Mouse (Mus musculus): Measurements from ENCODE around the gene U2af1. TPM values are rescaled to one million over a fixed set of nuclear protein-coding genes. Genes with fewer than 3 reads are reported as not detected.

U2af1 gene
- polyA plus RNA-seq, 1 experiment = 10.8 TPM

GRCm38 (mm10) chr17:31607256-31607951 is 51.3 kb downstream of the U2af1 start:
- Histone ChIP-seq H3K27me3 (ENCODE audit: control insufficient read depth) (no peaks in the 10 kb centered on the region), H3K9me3 (ENCODE audit: control insufficient read depth, low read length) (no peaks in the 10 kb centered on the region), H3K4me3 (replicated peaks) (no peak overlapping the region), H3K4me1 (ENCODE audit: control insufficient read depth) (no peaks in the 10 kb centered on the region), H3K36me3 (ENCODE audit: control insufficient read depth) (peaks cover 40% of the 10 kb centered on the region)
- no peak for TF ChIP-seq GATA1 (IDR thresholded peaks at IDR 0.05; ENCODE audit: low read length)

- Histone ChIP-seq H3K4me1 (ENCODE audit: control insufficient read depth) (no peaks in the 10 kb centered on the region), H3K4me3 (replicated peaks) (no peak overlapping the region), H3K9me3 (ENCODE audit: control insufficient read depth, low read length) (no peaks in the 10 kb centered on the region), H3K27me3 (ENCODE audit: control insufficient read depth) (no peaks in the 10 kb centered on the region), H3K36me3 (ENCODE audit: control insufficient read depth) (peaks cover 46% of the 10 kb centered on the region)
- TF ChIP-seq TAL1 (IDR thresholded peaks at IDR 0.05; ENCODE audit: low read length) (no peak), GATA1 (IDR thresholded peaks at IDR 0.05; ENCODE audit: low read length) (no peak)
Observed at GRCm38 (mm10) chr17:31606424-31606823, 52.3 kb downstream of the U2af1 start.

GRCm38 (mm10) chr17:31598593-31598992 is 60.1 kb downstream of the U2af1 start:
- TF ChIP-seq TAL1 (IDR thresholded peaks at IDR 0.05; ENCODE audit: low read length) (no peak), GATA1 (IDR thresholded peaks at IDR 0.05; ENCODE audit: low read length) (no peak)
- Histone ChIP-seq H3K9me3 (ENCODE audit: control insufficient read depth, low read length) (no peaks in the 10 kb centered on the region), H3K4me3 (replicated peaks) (no peak overlapping the region), H3K36me3 (ENCODE audit: control insufficient read depth) (peaks cover 84% of the 10 kb centered on the region), H3K4me1 (ENCODE audit: control insufficient read depth) (no peaks in the 10 kb centered on the region), H3K27me3 (ENCODE audit: control insufficient read depth) (no peaks in the 10 kb centered on the region)

GRCm38 (mm10) chr17:31597957-31598356 is 60.7 kb downstream of the U2af1 start:
- H3K4me1 ChIP-seq (ENCODE audit: control insufficient read depth) = no peaks in the 10 kb centered on the region
- H3K4me3 ChIP-seq (replicated peaks) = no peak overlapping the region
- TF ChIP-seq GATA1 (IDR thresholded peaks at IDR 0.05; ENCODE audit: low read length) = no peak
- no peaks in the 10 kb centered on the region for H3K27me3 ChIP-seq (ENCODE audit: control insufficient read depth)
- H3K9me3 ChIP-seq (ENCODE audit: control insufficient read depth, low read length) = no peaks in the 10 kb centered on the region
- H3K36me3 ChIP-seq (ENCODE audit: control insufficient read depth) = peaks cover 83% of the 10 kb centered on the region

Other genes with a start within 250 kb of the U2af1 start
- gene Wdr4, start 138.9 kb downstream of the U2af1 start, polyA plus RNA-seq (2012) = 0.85 and 1.0 TPM in 2 replicates
- 15.1 and 29.2 TPM in 2 replicates for gene Ndufv3, start 138.8 kb downstream of the U2af1 start, polyA plus RNA-seq (2012)
- gene Pknox1, start 94.2 kb downstream of the U2af1 start, polyA plus RNA-seq (2012) = 0.30 and 0.36 TPM in 2 replicates
- 0.01 and 0.05 TPM in 2 replicates for gene Cbs, start 21.7 kb downstream of the U2af1 start, polyA plus RNA-seq (2012)
- gene Cryaa, start 18.9 kb upstream of the U2af1 start, polyA plus RNA-seq (2012) = not detected in 2 replicates
- gene Sik1, start 196.9 kb upstream of the U2af1 start, polyA plus RNA-seq (2012) = 0.87 and 1.0 TPM in 2 replicates

Data from erythroblast, embryonic 14.5 days (primary cell).